Mouse (Mus musculus) left cerebral cortex, adult 11 months (tissue): ENCODE results near the gene Dkc1.
A peak's percentile ranks its signal among the peaks of the same experiment; 100 is the strongest.

Experiments
- DNase-seq: peaks from one replicate; pipeline ENCODE4 v3.0.0; 2022; ENCODE audit warnings: low spot score

The Dkc1 gene

DNA sequence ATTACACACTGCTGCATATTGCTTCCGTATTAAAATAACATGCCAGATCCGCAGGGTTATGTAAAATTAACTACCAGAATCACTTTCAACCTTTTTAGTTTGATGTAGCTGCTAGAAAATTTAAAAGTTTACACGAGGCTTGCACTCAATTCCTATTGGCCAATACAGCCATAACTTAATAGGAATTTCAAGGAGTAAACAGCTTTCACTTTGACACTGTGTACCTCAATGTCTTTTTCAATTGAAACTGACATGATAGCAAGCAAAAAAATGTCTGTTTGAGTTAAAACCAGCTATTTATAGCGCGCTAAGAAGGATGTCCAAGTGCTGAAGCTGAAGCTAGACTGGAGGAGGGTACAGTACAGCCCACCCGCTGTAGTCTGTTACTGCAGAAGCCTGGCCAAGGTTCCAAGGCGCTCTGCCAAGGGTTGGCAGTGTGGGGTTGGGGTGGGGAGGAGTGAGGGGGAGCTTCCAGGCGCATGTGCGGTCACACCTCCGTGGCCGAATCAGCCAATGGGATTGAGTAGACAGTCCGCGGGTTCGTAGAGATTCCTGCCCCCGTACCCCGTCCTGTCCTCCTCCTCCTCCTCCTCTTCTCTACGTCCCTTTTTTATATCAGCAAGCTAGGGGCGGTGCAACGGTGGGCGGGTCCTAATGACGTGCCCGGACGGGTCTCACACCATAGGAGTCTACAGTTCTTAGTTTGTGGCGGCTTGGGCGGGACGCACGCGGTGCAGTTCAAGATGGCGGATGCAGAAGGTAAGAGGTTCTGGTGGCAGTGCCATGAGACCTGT lies at the start of gene Dkc1:
Gene Dkc1, plus strand, starts transcription at position 486 of the 794 bp plus-strand sequence.
- peak; percentile 90 for DNase-seq

DNA sequence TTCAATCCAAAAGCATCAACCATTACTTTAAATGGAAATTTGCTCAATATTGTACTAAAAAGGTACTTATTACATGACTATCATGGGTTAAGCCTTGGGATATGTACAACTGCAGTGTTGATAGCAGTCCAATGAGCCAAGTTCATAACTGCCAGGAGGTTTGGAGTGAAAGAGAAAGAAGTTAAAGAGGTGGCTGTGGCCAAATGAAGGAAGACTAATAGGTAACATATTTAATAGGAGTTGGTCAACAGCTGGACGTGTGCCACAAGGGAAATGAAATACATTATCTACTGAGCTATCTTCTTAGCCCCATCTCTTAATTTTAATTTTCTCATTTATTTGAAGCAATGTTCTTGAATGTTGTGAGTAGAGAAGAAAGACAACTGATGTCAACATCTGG lies 49.7 kb upstream of the Dkc1 start:
- DNase-seq, result no peak

DNA sequence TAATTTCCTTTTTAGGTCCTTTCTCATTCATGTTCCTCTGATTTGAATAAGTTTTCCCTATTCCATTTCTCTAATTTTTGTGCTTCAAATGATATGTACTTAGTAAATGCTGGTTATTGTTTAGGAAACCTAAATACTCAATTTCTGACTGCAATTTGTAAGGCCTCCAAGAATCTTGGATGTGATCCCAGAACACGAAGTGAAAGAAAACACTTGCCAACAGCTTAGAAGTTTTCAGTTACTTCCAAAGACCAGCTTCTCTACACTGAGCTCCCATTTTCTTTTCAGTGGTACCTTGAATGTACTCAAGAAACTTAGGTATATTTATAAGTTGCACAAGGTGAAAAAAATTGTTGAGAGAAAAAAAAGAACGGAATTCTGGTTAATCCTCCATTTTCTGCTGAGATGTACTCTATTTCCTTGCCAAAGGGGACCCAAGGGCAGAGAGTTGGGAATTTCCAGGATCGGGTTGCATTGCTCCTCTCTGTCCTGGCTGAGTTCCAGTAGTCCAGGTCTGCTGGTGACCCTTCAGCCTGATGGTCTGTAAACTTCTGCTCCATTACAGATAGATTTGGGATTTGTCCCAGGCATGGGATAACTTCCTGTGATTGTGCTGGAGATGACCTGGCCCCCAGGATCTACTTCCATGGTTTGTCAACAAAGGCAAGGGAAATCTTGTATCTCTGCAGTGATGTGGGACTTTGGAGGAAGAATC lies 48.6 kb upstream of the Dkc1 start:
- DNase-seq, result peak; percentile 6

DNA sequence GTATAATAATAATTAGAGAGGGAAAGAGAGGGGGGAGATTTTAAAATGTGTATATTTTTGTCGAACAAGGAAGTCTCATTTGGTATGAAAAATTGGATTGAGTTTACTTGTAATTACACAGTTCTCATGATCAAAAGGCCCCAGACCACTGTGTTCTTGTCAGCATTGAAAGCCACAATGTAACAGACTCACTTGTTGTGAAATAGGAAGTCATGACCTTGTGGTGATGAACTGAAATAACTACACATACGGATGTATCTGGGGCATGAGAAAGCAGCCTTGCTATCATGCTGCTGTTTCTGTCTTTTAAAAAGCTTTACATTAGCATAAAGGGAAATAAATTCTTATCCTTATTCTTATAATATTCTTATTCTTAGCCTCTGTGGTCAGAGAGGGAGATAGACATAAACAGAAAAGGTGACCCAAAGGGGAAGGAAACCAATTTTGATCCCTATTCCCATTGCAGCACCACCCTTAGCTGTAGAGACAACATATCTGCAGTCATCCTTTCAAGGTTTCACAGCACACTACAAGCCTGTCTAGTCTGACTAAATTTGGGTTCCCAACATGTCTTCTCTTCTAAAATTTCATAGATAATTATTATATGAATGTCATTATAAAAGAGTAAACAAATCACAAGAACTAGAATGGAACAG lies 39.4 kb upstream of the Dkc1 start:
- DNase-seq, result no peak

GRCm38 (mm10) chrX:75082351-75082750 lies 13.3 kb upstream of the Dkc1 start:
- DNase-seq, result no peak

DNA sequence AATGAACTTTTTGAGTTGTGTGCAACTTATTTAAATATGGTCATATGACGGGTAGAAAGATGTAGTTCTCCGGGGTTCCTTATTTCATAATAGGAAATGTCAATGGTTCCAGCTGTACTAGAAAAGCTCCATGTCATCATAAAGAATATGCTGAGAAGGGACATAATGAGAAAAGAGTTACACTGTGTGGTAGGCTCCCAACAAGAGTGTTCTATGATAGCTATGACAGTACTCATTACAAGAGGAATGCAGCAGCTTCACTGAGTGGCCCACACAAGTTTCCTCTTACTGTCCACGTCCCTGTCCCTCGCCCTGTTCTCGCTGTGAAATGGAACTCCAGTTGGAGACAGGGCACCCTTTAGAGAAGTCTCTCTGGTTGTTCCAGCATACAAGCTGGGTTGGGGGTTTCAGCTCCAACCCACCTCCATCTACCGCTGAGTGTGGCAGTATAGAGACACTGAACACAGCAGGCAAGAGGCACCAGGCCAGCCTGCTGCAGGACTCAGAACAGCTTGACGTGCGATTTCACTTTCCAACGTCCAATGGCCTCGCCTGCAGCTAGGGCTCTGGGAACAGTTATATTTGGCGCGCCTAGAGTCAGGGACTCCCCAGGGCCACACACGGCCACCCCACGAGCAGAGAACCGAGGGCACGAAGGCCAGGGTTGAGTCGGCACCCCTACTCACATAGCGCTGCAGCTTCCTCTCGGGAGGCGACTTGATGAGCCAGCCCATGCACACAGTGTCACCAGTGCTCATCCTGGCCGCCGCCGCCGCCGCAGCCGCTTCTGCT lies 11.5 kb upstream of the Dkc1 start:
- no peak for DNase-seq

- peak; percentile 5 for DNase-seq
Observed at GRCm38 (mm10) chrX:75084774-75085508, 10.7 kb upstream of the Dkc1 start, which contains the start of gene Gab3. Gene Gab3 (minus strand): TSS chrX:75085458.

DNA sequence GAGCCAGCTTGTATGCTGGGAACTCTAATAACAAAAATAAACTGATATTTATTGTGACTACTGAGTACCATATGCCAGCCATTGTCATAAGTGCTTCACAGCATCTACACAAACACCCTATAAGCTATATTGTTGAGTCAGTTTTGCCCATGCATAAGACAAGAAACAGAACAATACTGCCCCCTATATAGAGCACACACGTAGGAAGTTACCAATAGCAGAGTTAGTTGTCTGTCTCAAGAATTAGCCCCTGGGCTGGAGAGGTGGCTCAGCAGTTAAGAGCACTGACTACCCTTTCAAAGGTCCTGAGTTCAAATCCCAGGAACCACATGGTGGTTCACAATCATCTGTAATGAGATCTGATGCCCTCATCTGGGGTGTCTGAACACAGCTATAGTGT lies 10.0 kb upstream of the Dkc1 start:
- DNase-seq, result no peak

GRCm38 (mm10) chrX:75096163-75096770 lies 613 bp downstream of the Dkc1 start:
- no peak for DNase-seq

DNA sequence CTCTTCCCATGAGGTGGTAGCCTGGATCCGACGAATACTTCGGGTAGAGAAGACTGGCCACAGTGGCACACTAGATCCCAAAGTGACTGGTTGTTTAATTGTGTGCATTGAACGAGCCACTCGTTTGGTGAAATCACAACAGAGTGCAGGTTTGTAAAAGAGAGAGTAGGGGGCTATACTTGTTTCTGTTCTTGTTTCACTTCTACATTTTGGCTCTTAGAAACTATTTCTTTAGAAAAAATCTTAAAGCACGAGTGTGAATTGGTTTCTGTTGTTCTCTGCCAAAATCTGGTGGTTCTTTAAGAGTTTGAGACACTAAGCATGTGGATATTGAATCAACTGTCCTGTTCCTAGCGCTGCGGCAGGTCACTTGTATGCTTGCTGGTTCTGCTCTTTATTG lies 3.1 kb downstream of the Dkc1 start:
- no peak for DNase-seq

GRCm38 (mm10) chrX:75102293-75102692 lies 6.6 kb downstream of the Dkc1 start:
- DNase-seq, result no peak

DNA sequence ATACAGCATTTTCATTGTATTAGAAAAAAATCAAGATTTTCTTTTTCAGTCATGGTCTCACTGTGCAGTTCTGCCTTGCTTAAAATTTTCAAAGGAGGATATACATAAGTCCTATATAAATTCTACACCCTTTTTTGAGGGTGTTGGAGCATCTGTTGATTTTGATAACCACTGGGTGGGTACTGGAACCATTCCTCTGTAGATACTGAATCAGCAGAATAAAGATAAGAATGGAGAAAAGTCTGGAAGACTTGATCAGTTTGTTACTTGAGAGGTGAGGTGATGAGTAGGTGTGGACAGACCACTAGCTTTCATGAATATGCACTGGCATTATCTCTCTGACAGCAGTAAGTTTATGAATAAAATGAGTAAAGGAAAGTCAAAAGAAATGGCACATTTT lies 19.9 kb downstream of the Dkc1 start:
- no peak for DNase-seq

DNA sequence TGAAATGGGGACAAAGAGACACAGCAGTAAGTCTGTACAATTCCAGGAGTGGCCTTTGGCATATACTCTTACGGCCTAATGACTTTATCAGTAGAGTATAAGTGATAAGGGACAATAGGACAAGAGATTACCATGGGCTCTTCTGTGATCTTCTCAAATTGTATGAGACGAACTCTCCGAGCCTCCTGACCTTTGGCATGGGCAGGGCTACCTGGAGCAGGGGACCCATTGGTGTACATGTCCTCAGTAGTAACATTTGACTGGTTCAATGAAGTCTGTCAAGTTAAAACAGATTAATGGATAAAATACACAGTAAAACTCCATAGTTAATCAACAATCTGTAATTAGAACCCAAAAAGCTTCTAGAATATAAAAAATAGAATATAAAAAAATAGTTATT lies 30.0 kb downstream of the Dkc1 start:
- DNase-seq, result no peak

DNA sequence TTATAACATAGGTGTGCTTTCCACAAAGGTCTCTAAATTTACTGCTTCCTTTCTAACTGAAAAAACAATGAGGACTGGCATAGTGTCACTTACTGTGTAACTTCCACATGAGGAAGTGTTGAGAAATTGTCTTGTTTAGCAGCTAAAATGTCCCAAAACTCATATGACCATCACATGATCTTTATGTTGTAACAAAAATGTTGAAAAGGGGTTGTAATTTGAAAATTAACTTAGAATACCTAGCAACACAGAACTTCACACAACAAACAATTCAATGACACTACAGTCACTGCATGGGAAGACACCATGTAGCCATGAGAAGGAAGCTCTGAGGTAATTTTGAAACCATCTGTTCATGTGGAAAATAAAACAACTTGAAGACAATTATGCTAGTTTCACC lies 31.2 kb downstream of the Dkc1 start:
- no peak for DNase-seq

DNA sequence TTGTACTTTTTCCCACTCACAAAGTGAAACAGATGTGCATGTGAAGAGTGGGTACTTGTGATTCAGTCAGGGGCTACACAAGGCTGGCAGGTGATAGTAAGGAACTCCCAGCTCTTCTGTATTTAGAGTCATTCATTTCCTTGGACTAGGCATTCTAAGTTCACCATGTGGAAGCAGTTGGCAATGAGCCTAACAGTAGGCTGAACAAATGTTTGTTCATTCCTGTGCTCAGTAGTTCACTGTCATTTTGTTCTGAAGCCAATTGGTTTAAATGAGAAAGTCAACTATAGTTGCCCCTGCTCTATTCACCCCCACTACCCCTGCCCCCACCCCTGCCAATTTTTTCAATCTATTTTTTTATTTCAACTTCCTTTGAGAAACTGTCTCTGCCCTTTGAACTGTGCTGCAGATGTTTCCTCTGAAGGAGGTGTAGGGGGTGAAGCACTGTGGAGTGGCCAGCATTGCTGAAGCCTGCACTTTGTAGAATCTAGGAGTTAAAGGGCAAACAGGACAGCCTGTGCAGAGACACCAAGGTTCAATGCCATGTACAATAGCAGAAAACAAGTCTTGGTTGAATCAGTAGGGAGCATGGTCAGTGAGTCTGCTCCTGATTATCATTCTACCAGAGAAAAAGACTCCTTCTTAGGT lies 32.8 kb downstream of the Dkc1 start:
- no peak for DNase-seq

- no peak for DNase-seq
Observed at GRCm38 (mm10) chrX:75129474-75129873, 33.8 kb downstream of the Dkc1 start.

GRCm38 (mm10) chrX:75130467-75131160 lies 35.0 kb downstream of the Dkc1 start, which contains the start of gene Mpp1:
Gene Mpp1 (minus strand): TSS chrX:75131016.
- DNase-seq, result peak; percentile 34

DNA sequence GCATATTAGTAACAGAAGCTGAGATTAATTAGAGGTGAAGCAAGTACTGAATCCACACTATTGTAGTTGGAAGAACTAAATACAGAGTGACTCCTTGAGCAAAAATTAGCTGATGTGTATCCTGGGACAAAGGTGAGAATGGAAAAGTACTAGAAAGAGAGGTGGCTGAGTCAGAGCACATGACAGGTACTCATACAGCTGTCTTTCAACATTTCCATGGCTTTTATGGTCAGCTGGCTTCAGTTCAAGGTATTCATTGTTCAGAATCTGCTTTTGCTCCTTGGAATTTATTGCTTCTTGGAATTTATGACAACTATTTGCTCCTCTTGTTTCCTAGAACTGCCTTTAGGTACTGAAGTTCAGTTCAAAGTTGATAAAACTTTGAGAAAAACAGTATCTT lies 41.3 kb downstream of the Dkc1 start:
- DNase-seq, result no peak

DNA sequence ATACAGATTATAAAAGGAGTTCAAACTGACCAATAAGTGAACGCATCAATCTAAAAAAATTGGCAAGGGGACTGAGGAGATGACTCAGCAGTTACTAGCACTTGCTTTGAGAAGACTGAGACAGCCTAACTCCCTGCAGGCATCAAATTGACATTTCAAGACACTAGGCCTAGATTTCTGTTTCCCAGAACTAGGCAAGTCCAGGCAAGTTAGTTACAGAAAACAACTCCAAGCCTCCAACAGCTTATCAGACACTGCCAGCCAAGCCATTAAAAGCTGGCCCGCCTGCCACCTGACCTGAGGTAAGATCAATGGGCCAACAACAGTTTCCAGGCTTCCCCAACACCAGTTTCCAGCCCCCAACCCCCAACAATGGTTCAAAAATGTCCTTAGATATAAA lies 42.1 kb downstream of the Dkc1 start:
- DNase-seq, result no peak

- no peak for DNase-seq
Observed at GRCm38 (mm10) chrX:75138182-75138581, 42.5 kb downstream of the Dkc1 start.
